Mouse (Mus musculus) hindbrain, embryonic 12.5 days (tissue): Measurements from ENCODE around the gene Mrpl34. TPM values are rescaled to one million over a fixed set of nuclear protein-coding genes. Genes with fewer than 3 reads are reported as not detected.

Experiments used
- ATAC-seq: fragments of 200-750 bp; cut with Nextera tagmentation; 2 replicates; pipeline ENCODE4 v1.8.0; 2017; ENCODE audit warnings: moderate TSS enrichment; ENCODE audit not compliant: low FRiP score
- H3K27ac ChIP-seq: fragments of 300-500 bp; sonication (generic); 2 replicates; pipeline ENCODE4 v1.5.1; 2016; ENCODE audit warnings: mild to moderate bottlenecking
- H3K27me3 ChIP-seq: fragments of 300-500 bp; sonication (generic); 2 replicates; pipeline ENCODE4 v1.6.1; 2016; ENCODE audit warnings: mild to moderate bottlenecking
- H3K36me3 ChIP-seq: fragments of 300-500 bp; sonication (generic); 2 replicates; pipeline ENCODE4 v1.6.1; 2016; ENCODE audit warnings: mild to moderate bottlenecking
- H3K4me1 ChIP-seq: fragments of 300-500 bp; sonication (generic); 2 replicates; pipeline ENCODE4 v1.6.1; 2016
- H3K4me2 ChIP-seq: fragments of 300-500 bp; sonication (generic); replicated peaks from 2 replicates; pipeline ENCODE4 v1.6.1; 2016; ENCODE audit warnings: mild to moderate bottlenecking
- H3K4me3 ChIP-seq: fragments of 300-500 bp; sonication (generic); 2 replicates; pipeline ENCODE4 v1.5.1; 2016; ENCODE audit warnings: mild to moderate bottlenecking
- H3K9ac ChIP-seq: fragments of 300-500 bp; sonication (generic); 2 replicates; pipeline ENCODE4 v1.6.1; 2016; ENCODE audit warnings: mild to moderate bottlenecking, moderate library complexity
- H3K9me3 ChIP-seq: fragments of 300-500 bp; sonication (generic); replicated peaks from 2 replicates; pipeline ENCODE4 v1.6.1; 2016; ENCODE audit warnings: mild to moderate bottlenecking
- WGBS: fragments of 180-500 bp; shearing (Covaris S2); methylation state at CpG from one replicate; pipeline ENCODE4 v1.1.7; 2016; 5-methylcytosine and 5-hydroxymethylcytosine counted together
- polyA plus RNA-seq: library from polyadenylated mRNA; unstranded; fragments of >200 nt; fragmentation: Nextera tagmentation; extraction: Ambion mirVana; gene quantifications from 2 replicates; pipeline ENCODE4 v1.2.1, GENCODE M21; 2016

Gene Mrpl34
- polyA plus RNA-seq, 1 experiment from 2014 or later: 214 TPM

GRCm38 (mm10) chr8:71470146-71470912 is 5.6 kb downstream of the Mrpl34 start:
- Histone ChIP-seq H3K9me3 (no peaks in the 10 kb centered on the region), H3K36me3 (peaks cover 44% of the 10 kb centered on the region), H3K4me1 (peaks cover 21% of the 10 kb centered on the region), H3K4me3 (peak overlapping the region; percentile 90), H3K27me3 (no peaks in the 10 kb centered on the region), H3K27ac (peak overlapping the region; percentile 87; the same call in 1 of the 2 replicates), H3K9ac (peak overlapping the region; percentile 84), H3K4me2 (peak overlapping the region; percentile 90)
- ATAC-seq: no peak
- WGBS: 84% methylated on average over 3 of the region's 3 CpGs

GRCm38 (mm10) chr8:71470913-71471255 is 6.1 kb downstream of the Mrpl34 start:
- Histone ChIP-seq H3K27me3 (no peaks in the 10 kb centered on the region), H3K4me3 (no peak overlapping the region), H3K9me3 (no peaks in the 10 kb centered on the region), H3K4me2 (no peak overlapping the region), H3K9ac (no peak overlapping the region), H3K27ac (no peak overlapping the region), H3K4me1 (peaks cover 20% of the 10 kb centered on the region), H3K36me3 (peaks cover 45% of the 10 kb centered on the region)
- 86% methylated on average over 5 of the region's 5 CpGs for WGBS
- ATAC-seq: no peak

- H3K36me3 ChIP-seq: peaks cover 45% of the 10 kb centered on the region
- 93% methylated on average over 17 of the region's 17 CpGs for WGBS
- H3K27ac ChIP-seq: no peak overlapping the region
- no peak overlapping the region for H3K4me3 ChIP-seq
- H3K4me2 ChIP-seq: no peak overlapping the region
- no peaks in the 10 kb centered on the region for H3K27me3 ChIP-seq
- no peaks in the 10 kb centered on the region for H3K9me3 ChIP-seq
- no peak overlapping the region for H3K9ac ChIP-seq
- peaks cover 22% of the 10 kb centered on the region for H3K4me1 ChIP-seq
- ATAC-seq: no peak
Observed at GRCm38 (mm10) chr8:71471861-71472260, 7.1 kb downstream of the Mrpl34 start.

GRCm38 (mm10) chr8:71472601-71473386 is 8.0 kb downstream of the Mrpl34 start:
- no peak overlapping the region for H3K9ac ChIP-seq
- H3K4me1 ChIP-seq: peaks cover 29% of the 10 kb centered on the region
- H3K4me3 ChIP-seq: no peak overlapping the region
- H3K27me3 ChIP-seq: no peaks in the 10 kb centered on the region
- no peak overlapping the region for H3K4me2 ChIP-seq
- 87% methylated on average over 8 of the region's 8 CpGs for WGBS
- H3K9me3 ChIP-seq: no peaks in the 10 kb centered on the region
- ATAC-seq: no peak
- peaks cover 45% of the 10 kb centered on the region for H3K36me3 ChIP-seq
- no peak overlapping the region for H3K27ac ChIP-seq

GRCm38 (mm10) chr8:71474344-71474743 is 9.6 kb downstream of the Mrpl34 start:
- Histone ChIP-seq H3K27ac (no peak overlapping the region), H3K27me3 (peaks cover 7% of the 10 kb centered on the region; the same call in 1 of the 2 replicates), H3K4me1 (peaks cover 29% of the 10 kb centered on the region), H3K9me3 (no peaks in the 10 kb centered on the region), H3K36me3 (peaks cover 57% of the 10 kb centered on the region), H3K4me3 (no peak overlapping the region), H3K9ac (no peak overlapping the region), H3K4me2 (no peak overlapping the region)
- ATAC-seq: no peak
- 95% methylated on average over 18 of the region's 18 CpGs for WGBS

- Histone ChIP-seq H3K9ac (no peak overlapping the region), H3K36me3 (peaks cover 64% of the 10 kb centered on the region), H3K4me3 (no peak overlapping the region), H3K27ac (peak overlapping the region; percentile 90), H3K4me2 (no peak overlapping the region), H3K27me3 (peaks cover 7% of the 10 kb centered on the region; the same call in 1 of the 2 replicates), H3K9me3 (no peaks in the 10 kb centered on the region), H3K4me1 (peaks cover 24% of the 10 kb centered on the region)
- ATAC-seq: 0 out of 2 replicates have a peak, but pooled peaks have one; percentile 5
- 87% methylated on average over 25 of the region's 25 CpGs for WGBS
Observed at GRCm38 (mm10) chr8:71474785-71475701, 10.3 kb downstream of the Mrpl34 start.

GRCm38 (mm10) chr8:71475702-71476075 is 10.9 kb downstream of the Mrpl34 start:
- Histone ChIP-seq H3K9ac (peak overlapping the region; percentile 74; the same call in 1 of the 2 replicates), H3K27ac (peak overlapping the region; percentile 90), H3K27me3 (peaks cover 7% of the 10 kb centered on the region; the same call in 1 of the 2 replicates), H3K36me3 (peaks cover 71% of the 10 kb centered on the region), H3K4me3 (peak overlapping the region; percentile 54), H3K4me2 (peak overlapping the region; percentile 77), H3K4me1 (peaks cover 19% of the 10 kb centered on the region), H3K9me3 (no peaks in the 10 kb centered on the region)
- peak; percentile 21; the same call in 1 of the 2 replicates for ATAC-seq
- 32% methylated on average over 4 of the region's 4 CpGs for WGBS

- peak overlapping the region; percentile 90 for H3K27ac ChIP-seq
- ATAC-seq: peak; percentile 68
- H3K36me3 ChIP-seq: peaks cover 74% of the 10 kb centered on the region
- H3K27me3 ChIP-seq: peaks cover 13% of the 10 kb centered on the region; the same call in 1 of the 2 replicates
- peak overlapping the region; percentile 77 for H3K4me2 ChIP-seq
- H3K9ac ChIP-seq: peak overlapping the region; percentile 74
- WGBS: 1% methylated on average over 67 of the region's 121 CpGs
- H3K4me1 ChIP-seq: peaks cover 24% of the 10 kb centered on the region
- H3K9me3 ChIP-seq: no peaks in the 10 kb centered on the region
- peak overlapping the region; percentile 54 for H3K4me3 ChIP-seq
Observed at GRCm38 (mm10) chr8:71476099-71476940, 11.6 kb downstream of the Mrpl34 start.

- H3K27ac ChIP-seq: peak overlapping the region; percentile 90
- H3K4me2 ChIP-seq: peak overlapping the region; percentile 77
- H3K9me3 ChIP-seq: no peaks in the 10 kb centered on the region
- peak overlapping the region; percentile 54 for H3K4me3 ChIP-seq
- peaks cover 13% of the 10 kb centered on the region; the same call in 1 of the 2 replicates for H3K27me3 ChIP-seq
- peaks cover 27% of the 10 kb centered on the region for H3K4me1 ChIP-seq
- no peak; the same call in 1 of the 2 replicates for ATAC-seq
- H3K9ac ChIP-seq: peak overlapping the region; percentile 74; the same call in 1 of the 2 replicates
- H3K36me3 ChIP-seq: peaks cover 74% of the 10 kb centered on the region
- 35% methylated on average over 14 of the region's 14 CpGs for WGBS
Observed at GRCm38 (mm10) chr8:71477196-71477845, 12.6 kb downstream of the Mrpl34 start.

GRCm38 (mm10) chr8:71478943-71479342 is 14.2 kb downstream of the Mrpl34 start:
- Histone ChIP-seq H3K36me3 (peaks cover 71% of the 10 kb centered on the region), H3K27ac (no peak overlapping the region), H3K9me3 (no peaks in the 10 kb centered on the region), H3K27me3 (peaks cover 13% of the 10 kb centered on the region; the same call in 1 of the 2 replicates), H3K4me2 (no peak overlapping the region), H3K4me3 (no peak overlapping the region), H3K4me1 (peaks cover 27% of the 10 kb centered on the region), H3K9ac (no peak overlapping the region)
- WGBS: 89% methylated on average over 11 of the region's 11 CpGs
- no peak for ATAC-seq
